Mouse (Mus musculus): ENCODE data around the gene Spag6l.
"Not testable (repeated sequence)": the region's sequence is repeated elsewhere in the genome, so short reads cannot be mapped to it uniquely, and the experiment has no call there.

The Spag6l gene

GRCm38 (mm10) chr16:16828757-16829615 lies at the start of gene Spag6l:
TSS of gene Spag6l (minus strand) at chr16:16829456.
- peak in 1 of 2 experiments; percentile 4 for DNase-seq (ENCODE audit: low spot score in 2 of 2)

GRCm38 (mm10) chr16:16879025-16879424 lies 49.8 kb upstream of the Spag6l start:
- DNase-seq (ENCODE audit: low spot score in 2 of 2), result no peak

GRCm38 (mm10) chr16:16870617-16871331 lies 41.5 kb upstream of the Spag6l start, which contains the start of the genes Top3b and Vpreb1:
TSS of gene Top3b (plus strand) at chr16:16870736.
TSS of gene Vpreb1 (minus strand) at chr16:16870843.
- peak; percentile 70 to 85 for DNase-seq (ENCODE audit: low spot score in 2 of 2)

DNA sequence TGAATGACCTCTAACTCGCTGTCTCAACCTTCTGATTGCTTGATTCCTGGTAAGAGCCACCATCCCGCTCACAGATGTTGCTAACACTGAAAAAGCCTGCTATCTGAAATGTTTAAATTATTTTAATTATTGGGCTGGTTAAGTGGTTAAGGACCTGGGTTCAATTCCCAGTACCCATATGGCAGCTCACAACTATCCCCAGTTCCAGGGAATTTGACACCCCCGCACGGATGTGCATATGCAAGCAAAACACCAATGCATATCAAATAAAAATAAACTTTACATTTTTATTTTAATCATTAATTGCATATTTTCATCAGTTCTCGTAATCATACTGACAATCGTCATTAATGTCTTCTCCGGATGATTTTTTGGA lies 41.0 kb upstream of the Spag6l start:
- DNase-seq (ENCODE audit: low spot score in 2 of 2), result no peak

DNA sequence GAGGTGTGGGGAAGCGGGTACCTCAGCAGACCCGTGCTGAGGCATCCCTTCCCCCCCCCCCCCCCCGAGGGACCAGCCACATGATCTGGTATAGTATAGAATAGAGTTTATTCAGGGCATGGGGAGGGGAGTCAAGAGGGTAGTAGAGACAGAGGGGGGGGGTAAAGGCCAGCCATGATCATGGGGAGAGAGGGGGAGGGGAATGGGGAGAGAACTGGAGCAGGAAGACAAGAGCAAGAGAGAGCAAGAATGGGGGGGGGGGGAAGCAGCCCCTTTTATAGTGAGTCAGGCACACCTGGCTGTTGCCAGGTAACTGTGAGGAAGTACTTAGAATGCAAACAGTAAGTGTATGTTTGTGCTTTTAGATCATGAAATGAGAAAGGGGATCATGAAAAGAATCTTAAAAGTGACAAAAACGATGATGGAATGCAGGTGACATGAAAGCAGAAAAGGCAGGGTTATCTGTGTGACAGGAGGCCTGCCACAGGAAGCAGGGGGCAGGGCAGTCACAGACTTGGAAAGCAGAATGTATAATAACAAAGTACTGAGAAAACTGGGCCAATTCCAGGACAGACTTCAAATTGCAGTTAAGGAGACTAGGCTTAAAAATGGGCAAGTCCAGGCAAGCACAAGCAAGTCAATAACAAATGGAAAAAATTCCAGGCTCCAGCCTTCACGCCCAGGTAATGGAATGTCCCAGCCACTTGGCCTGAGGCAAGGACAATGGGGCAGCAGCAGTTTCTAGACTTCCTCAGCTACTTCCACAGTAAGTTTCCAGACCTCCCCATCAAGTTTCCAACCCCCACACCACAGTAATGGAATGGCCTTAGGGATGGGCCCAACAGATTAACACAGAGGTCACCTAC lies 36.7 kb upstream of the Spag6l start:
- DNase-seq (ENCODE audit: low spot score in 2 of 2), result no peak

DNA sequence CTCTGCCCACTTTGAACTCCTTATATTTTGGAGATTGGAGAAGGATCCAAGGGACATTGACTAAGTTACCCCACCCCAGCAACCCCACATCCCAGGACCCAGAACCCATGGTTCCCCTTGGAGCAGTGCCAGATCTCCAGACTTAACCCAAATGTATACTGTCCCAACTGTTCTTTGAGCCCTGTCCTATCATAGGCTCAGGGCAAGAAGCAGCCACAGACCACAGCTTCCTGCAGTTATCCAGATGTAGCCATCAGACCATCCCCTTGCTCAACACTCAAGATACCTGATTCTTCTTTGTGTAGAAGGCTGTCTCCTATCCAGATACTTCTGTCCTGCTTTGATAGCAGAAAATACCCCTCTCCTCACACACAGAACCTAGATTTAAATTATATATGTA lies 36.0 kb upstream of the Spag6l start:
- no peak for DNase-seq (ENCODE audit: low spot score in 2 of 2)

DNA sequence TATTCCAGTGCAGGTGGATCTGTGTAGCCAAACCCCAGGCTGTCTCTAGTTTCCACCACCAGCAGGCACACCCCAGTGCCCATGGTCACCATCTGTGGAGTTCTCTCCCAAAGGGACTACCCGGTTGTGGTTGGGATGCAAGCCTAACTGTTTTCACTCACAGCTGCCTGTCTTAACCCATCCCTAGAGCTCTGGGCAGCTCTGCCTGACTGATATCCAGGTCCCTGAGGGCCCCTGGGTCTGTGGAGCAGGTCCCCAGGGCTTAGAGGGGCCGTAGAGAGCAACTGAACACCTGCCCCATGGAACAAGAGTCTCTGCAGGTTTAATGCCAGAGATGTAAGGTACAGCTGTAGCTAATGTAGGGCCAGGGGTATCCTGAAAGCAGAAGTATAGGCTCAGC lies 34.7 kb upstream of the Spag6l start, which contains the start of gene Igll1:
TSS of gene Igll1 (minus strand) at position 8 of the 400 bp plus-strand sequence.
- no peak for DNase-seq (ENCODE audit: low spot score in 2 of 2)

- no peak for DNase-seq (ENCODE audit: low spot score in 2 of 2)
Measured at GRCm38 (mm10) chr16:16862288-16862687, 33.0 kb upstream of the Spag6l start.

- no peak for DNase-seq (ENCODE audit: low spot score in 2 of 2)
Measured at GRCm38 (mm10) chr16:16856731-16857476, 27.6 kb upstream of the Spag6l start.

- not testable (repeated sequence) for DNase-seq (ENCODE audit: low spot score in 2 of 2)
Measured at GRCm38 (mm10) chr16:16856054-16856453, 26.8 kb upstream of the Spag6l start.

DNA sequence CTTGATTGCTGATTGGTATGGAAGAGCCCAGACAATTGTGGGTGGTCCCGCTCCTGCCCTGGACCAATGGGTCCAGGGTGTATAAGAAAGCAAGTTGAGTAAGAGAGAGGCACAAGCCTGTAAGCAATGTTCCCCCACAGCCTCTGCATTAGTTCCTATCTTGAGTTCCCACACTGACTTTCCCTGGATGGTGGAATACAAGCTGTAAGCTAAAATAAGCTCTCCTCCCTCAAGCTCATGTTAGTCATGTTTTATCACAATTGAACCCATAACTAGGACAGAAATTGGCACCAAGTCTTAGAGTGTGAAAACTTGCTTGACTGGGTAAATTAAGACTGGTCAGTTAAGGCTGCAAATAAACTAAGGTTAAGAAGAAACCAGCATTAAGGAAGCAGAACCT lies 26.3 kb upstream of the Spag6l start:
- DNase-seq (ENCODE audit: low spot score in 2 of 2), result no peak

GRCm38 (mm10) chr16:16854836-16855235 lies 25.6 kb upstream of the Spag6l start:
- peak in 1 of 2 experiments; percentile 28 for DNase-seq (ENCODE audit: low spot score in 2 of 2)

DNA sequence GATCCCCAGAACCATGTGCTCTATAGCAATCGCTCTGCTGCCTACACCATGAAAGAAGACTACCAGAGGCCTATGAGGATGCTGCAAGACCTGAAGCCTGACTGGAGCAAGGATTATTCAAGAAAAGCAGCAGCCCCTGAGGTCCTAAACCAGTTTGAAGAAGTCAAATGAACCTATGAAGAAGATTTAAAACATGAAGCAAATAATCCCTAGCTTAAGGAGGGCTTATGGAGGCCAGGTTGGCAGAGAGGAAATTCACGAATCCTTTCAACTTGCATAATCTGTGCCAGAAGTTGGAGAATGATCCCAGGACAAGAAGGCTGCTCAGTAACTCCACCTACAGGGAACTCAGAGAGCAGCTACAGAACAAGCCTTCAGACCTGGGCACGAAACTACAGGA lies 23.2 kb upstream of the Spag6l start:
- DNase-seq (ENCODE audit: low spot score in 2 of 2), result no peak

GRCm38 (mm10) chr16:16849196-16849595 lies 19.9 kb upstream of the Spag6l start:
- DNase-seq (ENCODE audit: low spot score in 2 of 2), result no peak

DNA sequence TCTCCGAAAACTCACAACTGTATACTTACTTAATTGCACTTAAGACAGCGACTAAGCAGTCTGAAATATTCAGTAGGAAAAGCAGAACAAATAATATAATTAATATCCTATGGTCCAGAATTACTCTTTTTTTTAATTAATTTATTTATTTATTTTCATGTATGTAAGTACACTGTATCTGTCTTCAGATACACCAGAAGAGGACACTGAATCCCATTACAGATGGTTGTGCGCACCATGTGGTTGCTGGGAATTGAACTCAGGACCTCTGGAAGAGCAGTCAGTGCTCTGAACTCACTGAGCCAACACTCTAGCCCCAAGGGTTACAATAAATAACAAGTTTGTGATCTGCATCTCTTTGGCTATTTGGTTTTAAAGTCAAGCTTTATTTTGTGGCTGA lies 415 bp upstream of the Spag6l start:
- no peak for DNase-seq (ENCODE audit: low spot score in 2 of 2)

DNA sequence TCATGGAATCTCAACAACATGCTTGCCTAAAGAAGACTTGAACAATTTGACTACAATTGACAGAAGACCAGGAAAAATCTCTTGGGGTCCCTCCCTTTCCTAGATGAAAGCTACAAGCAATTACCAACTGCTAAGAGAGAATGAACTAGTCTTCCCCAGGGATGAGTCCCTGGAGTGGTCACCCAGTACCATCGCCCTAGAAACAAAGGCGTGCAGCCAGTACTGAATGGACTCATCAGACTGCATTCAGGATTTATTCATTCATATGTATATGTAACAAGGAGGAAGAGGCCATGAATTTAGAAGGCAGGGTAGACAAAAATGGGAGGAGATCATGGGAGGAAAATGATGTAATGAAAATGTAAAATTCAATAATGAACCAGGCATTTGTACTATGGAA lies 3.0 kb downstream of the Spag6l start:
- DNase-seq (ENCODE audit: low spot score in 2 of 2), result no peak

GRCm38 (mm10) chr16:16825476-16825875 lies 3.8 kb downstream of the Spag6l start:
- DNase-seq (ENCODE audit: low spot score in 2 of 2), result no peak

GRCm38 (mm10) chr16:16806325-16806724 lies 22.9 kb downstream of the Spag6l start:
- no peak for DNase-seq (ENCODE audit: low spot score in 2 of 2)
